Mouse (Mus musculus): ENCODE results near the gene Gm5089. TPM values are rescaled to one million over a fixed set of nuclear protein-coding genes. Genes with fewer than 3 reads are reported as not detected.

Gm5089 gene
- polyA plus RNA-seq, 1 experiment from 2014 or later = 2.4 TPM

GRCm38 (mm10) chr14:122475557-122476040 lies 24.7 kb upstream of the Gm5089 start:
- Histone ChIP-seq H3K36me3 (peaks cover 24% of the 10 kb centered on the region), H3K9me3 (no peaks in the 10 kb centered on the region), H3K27me3 (ENCODE audit: insufficient read depth, poor library complexity, severe bottlenecking) (peaks cover 97% of the 10 kb centered on the region), H3K4me3 (peak overlapping the region; percentile 81), H3K27ac (peak overlapping the region; percentile 97), H3K4me1 (replicated peaks) (peaks cover 64% of the 10 kb centered on the region)
- under 1% methylated on average over 65 of the region's 65 CpGs for WGBS
- no peak for DNase-seq (ENCODE audit: low spot score)

DNA sequence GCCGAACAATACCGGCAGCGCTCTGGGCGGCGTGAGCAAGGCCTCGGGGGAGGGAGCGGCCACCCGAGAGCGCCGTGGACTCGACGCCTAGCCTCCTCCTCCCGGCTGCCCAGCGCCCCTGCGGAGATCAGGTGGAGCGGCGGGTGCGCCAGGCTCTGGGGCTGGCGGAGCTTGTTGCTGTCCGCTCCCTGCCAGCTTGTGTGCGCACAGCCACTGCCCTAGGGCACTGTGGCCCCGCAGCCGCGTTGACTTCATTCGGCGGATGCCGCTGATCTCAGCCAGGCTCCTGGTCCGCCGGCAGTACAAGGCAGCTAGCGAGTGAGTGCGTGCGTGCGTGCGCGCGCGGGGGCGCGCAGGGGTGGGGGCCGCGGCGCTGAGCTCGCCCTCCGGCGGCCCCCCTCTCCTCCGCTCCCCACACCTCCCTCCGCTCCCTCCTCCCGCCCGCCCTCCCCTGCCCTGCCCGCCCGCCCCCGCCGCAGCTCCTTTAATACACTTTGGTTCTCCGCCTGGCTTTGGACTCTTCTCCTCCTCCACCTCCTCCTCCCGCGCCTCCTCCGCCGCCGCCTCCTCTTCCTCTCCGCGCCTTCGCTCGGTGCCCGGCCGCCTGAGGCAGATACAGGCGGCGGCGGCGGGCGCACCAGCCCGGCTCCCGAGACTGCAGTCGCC lies 24.1 kb upstream of the Gm5089 start, which contains the start of gene Zic2:
Zic2 (plus strand) TSS at position 545 of the 666 bp plus-strand sequence.
- peaks cover 60% of the 10 kb centered on the region for H3K4me1 ChIP-seq (replicated peaks)
- H3K4me3 ChIP-seq = peak within 1 kb of the TSS; percentile 81
- H3K9me3 ChIP-seq = no peaks in the 10 kb centered on the region
- peak; percentile 88 for DNase-seq (ENCODE audit: low spot score)
- H3K36me3 ChIP-seq = peaks cover 24% of the 10 kb centered on the region
- peaks cover 97% of the 10 kb centered on the region for H3K27me3 ChIP-seq (ENCODE audit: insufficient read depth, poor library complexity, severe bottlenecking)
- WGBS = under 1% methylated on average over 63 of the region's 73 CpGs
- H3K27ac ChIP-seq = peak within 1 kb of the TSS; percentile 97

DNA sequence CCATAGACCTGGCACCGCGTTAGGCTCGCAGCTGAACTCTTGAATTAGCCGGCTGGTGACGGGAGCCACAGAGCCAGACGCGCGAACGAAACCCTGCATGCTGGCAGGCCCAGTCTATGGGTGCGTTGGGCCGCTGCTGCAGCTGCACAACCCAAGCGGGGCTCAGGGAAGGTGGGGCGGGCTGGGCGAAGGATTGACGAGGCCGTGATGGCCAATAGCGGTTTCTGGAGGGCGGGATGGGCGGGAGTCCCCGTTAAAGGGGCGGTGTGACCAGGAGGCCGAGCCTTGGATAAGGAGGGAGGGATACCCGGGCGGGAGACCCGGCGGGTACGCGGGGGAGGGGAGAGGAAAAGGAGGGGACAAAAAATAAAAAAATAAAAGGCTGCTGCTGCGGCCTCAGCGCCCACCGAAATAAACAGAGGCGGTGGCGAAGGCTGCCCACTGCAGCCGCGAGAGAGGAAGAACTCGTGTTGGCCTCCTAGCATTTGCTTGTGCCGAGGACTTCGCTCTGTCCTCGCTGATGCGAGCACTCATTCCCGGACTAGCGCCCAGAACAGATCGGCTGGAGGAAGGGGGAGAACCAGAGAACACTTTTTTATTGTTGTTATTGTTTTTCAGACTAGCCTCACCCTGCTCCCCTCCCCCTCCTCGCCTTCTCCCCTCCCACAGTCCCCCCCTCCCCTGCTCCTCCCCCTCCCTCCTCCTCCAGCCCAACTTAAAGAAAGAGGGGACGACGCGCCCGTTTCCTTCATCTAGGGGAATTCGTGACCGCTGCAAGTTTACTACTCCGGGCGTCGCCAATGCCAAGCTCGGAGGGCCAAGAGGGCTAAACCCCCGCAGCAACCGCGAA lies 23.4 kb upstream of the Gm5089 start:
- H3K27ac ChIP-seq = peak overlapping the region; percentile 97
- DNase-seq (ENCODE audit: low spot score) = peak; percentile 91
- peaks cover 98% of the 10 kb centered on the region for H3K27me3 ChIP-seq (ENCODE audit: insufficient read depth, poor library complexity, severe bottlenecking)
- H3K4me1 ChIP-seq (replicated peaks) = peaks cover 63% of the 10 kb centered on the region
- H3K9me3 ChIP-seq = no peaks in the 10 kb centered on the region
- peaks cover 21% of the 10 kb centered on the region for H3K36me3 ChIP-seq
- under 1% methylated on average over 57 of the region's 57 CpGs for WGBS
- peak overlapping the region; percentile 81 for H3K4me3 ChIP-seq

GRCm38 (mm10) chr14:122473211-122473751 lies 22.4 kb upstream of the Gm5089 start:
- Histone ChIP-seq H3K36me3 (peaks cover 12% of the 10 kb centered on the region), H3K4me1 (replicated peaks) (peaks cover 64% of the 10 kb centered on the region), H3K4me3 (peak overlapping the region; percentile 81), H3K9me3 (no peaks in the 10 kb centered on the region), H3K27ac (peak overlapping the region; percentile 97), H3K27me3 (ENCODE audit: insufficient read depth, poor library complexity, severe bottlenecking) (peaks cover 99% of the 10 kb centered on the region)
- DNase-seq (ENCODE audit: low spot score) = peak; percentile 56
- WGBS = 1% methylated on average over 17 of the region's 17 CpGs

- DNase-seq (ENCODE audit: low spot score) = peak; percentile 36
- peaks cover 70% of the 10 kb centered on the region for H3K4me1 ChIP-seq (replicated peaks)
- H3K4me3 ChIP-seq = peak overlapping the region; percentile 81
- no peaks in the 10 kb centered on the region for H3K9me3 ChIP-seq
- H3K27me3 ChIP-seq (ENCODE audit: insufficient read depth, poor library complexity, severe bottlenecking) = peaks cover 99% of the 10 kb centered on the region
- 2% methylated on average over 5 of the region's 5 CpGs for WGBS
- H3K36me3 ChIP-seq = peaks cover 12% of the 10 kb centered on the region
- H3K27ac ChIP-seq = peak overlapping the region; percentile 97
Observed at GRCm38 (mm10) chr14:122472647-122473046, 21.7 kb upstream of the Gm5089 start.

DNA sequence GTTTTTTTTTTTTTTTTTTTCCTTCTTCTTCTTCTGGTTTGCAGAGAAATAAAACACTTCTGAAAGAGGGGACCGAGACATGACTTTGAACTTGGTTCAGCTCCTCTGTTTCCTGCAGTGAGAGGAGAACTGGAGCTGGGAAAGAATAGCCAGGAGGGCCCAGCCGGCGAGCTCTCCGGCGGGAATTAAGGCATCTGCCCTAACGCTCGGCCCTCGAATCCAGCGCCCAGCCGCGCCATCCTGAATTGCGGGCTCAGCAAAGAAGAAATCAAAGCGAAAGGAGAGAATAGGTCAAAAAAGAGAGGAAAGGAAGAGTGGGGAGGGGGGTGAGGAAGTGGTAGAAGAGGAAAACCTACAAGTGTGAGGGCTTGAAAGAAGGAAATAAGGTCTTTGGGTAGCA lies 21.2 kb upstream of the Gm5089 start:
- peaks cover 99% of the 10 kb centered on the region for H3K27me3 ChIP-seq (ENCODE audit: insufficient read depth, poor library complexity, severe bottlenecking)
- under 1% methylated on average over 13 of the region's 13 CpGs for WGBS
- peak overlapping the region; percentile 97 for H3K27ac ChIP-seq
- peaks cover 12% of the 10 kb centered on the region for H3K36me3 ChIP-seq
- H3K4me3 ChIP-seq = peak overlapping the region; percentile 81
- peaks cover 70% of the 10 kb centered on the region for H3K4me1 ChIP-seq (replicated peaks)
- no peaks in the 10 kb centered on the region for H3K9me3 ChIP-seq
- peak; percentile 61 for DNase-seq (ENCODE audit: low spot score)

DNA sequence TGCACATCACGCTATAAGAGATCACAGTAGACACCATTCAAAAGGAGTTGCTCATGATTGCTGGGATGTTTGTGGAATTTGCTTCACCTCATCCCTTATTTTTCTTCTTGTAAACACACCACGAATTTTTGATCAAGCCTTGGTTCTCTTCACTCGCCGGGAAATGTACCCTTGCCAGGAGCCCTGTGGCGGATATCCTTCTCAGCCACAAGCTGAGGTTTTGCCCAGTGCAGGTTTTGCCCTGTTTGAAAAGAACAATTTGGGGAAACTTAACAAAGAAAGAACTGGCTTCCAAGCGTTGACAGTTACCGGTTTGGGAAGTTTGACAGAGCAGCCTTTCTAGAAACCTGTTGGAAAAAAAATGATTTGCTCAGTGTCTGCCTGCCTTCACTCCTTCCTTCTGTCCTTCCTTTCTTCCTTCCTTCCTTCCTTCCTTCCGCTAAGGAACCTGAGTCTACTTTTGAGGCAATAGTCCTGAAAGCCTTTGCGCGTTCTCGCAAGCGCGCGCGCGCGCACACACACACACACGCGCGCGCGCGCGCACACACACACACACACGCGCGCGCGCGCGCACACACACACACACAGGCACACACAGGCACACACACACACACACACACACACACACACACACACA lies 20.7 kb upstream of the Gm5089 start:
- 10% methylated on average over 31 of the region's 31 CpGs for WGBS
- DNase-seq (ENCODE audit: low spot score) = peak; percentile 23
- Histone ChIP-seq H3K4me1 (replicated peaks) (peaks cover 70% of the 10 kb centered on the region), H3K9me3 (no peaks in the 10 kb centered on the region), H3K27ac (peak overlapping the region; percentile 97), H3K36me3 (peaks cover 8% of the 10 kb centered on the region), H3K4me3 (peak overlapping the region; percentile 81), H3K27me3 (ENCODE audit: insufficient read depth, poor library complexity, severe bottlenecking) (peaks cover 99% of the 10 kb centered on the region)

DNA sequence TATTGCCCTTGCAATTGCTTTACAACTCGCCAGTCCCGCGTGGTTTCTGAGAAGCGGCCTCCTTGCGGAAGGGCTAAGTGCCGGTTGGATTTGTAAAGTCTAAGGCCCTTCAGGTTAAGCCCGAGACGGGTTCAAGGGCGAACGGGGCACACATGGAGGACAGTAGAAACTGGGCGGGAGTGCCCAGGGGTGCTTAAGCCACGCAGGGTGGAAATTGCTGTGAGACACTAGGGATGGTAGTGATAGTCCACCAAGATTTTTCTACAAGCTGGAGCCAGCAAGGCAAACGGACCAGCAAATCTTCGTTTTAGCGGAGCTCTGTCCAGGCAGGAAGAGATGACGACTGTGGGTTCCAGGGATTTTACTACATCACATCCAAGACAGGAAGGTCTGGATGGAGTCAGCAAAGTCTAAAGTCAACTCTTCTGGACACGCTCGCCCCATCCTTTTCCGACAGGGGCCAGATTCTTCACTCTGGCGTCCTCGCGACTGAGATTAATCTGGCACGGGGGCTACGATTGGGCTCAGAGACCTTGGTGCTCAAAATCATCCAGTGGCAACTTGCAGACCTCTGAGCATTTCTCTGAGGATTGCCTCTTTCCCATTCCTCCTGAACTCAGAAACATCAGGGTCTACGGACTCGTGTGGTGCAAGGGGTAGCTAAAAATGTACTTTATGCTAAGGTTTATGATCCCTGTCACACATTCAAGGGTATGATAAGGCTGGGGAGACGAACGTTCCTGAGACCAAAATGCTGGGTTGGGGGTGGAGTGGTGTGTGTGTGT lies 18.2 kb upstream of the Gm5089 start:
- H3K4me3 ChIP-seq = peak overlapping the region; percentile 42
- peak; percentile 69 for DNase-seq (ENCODE audit: low spot score)
- H3K27me3 ChIP-seq (ENCODE audit: insufficient read depth, poor library complexity, severe bottlenecking) = peaks cover 99% of the 10 kb centered on the region
- peak overlapping the region; percentile 67 for H3K27ac ChIP-seq
- WGBS = 3% methylated on average over 28 of the region's 28 CpGs
- peaks cover 68% of the 10 kb centered on the region for H3K4me1 ChIP-seq (replicated peaks)
- H3K9me3 ChIP-seq = no peaks in the 10 kb centered on the region
- H3K36me3 ChIP-seq = no peaks in the 10 kb centered on the region

- Histone ChIP-seq H3K4me1 (replicated peaks) (peaks cover 68% of the 10 kb centered on the region), H3K27ac (peak overlapping the region; percentile 67), H3K27me3 (ENCODE audit: insufficient read depth, poor library complexity, severe bottlenecking) (peaks cover 99% of the 10 kb centered on the region), H3K9me3 (no peaks in the 10 kb centered on the region), H3K4me3 (peak overlapping the region; percentile 42), H3K36me3 (no peaks in the 10 kb centered on the region)
- WGBS = 5% methylated on average over 23 of the region's 23 CpGs
- DNase-seq (ENCODE audit: low spot score) = peak; percentile 59
Observed at GRCm38 (mm10) chr14:122467926-122468841, 17.3 kb upstream of the Gm5089 start.

- WGBS = 45% methylated on average over 7 of the region's 7 CpGs
- Histone ChIP-seq H3K27me3 (ENCODE audit: insufficient read depth, poor library complexity, severe bottlenecking) (peaks cover 100% of the 10 kb centered on the region), H3K9me3 (no peaks in the 10 kb centered on the region), H3K36me3 (0 out of 2 replicates have a peak, but pooled peaks cover 5% of the 10 kb centered on the region), H3K4me3 (0 out of 2 replicates have a peak overlapping the region, but pooled peaks have one; percentile 72), H3K27ac (no peak overlapping the region), H3K4me1 (replicated peaks) (peaks cover 69% of the 10 kb centered on the region)
- no peak for DNase-seq (ENCODE audit: low spot score)
Observed at GRCm38 (mm10) chr14:122466756-122467362, 15.9 kb upstream of the Gm5089 start.

Data from hindbrain, embryonic 10.5 days (tissue).